Mouse (Mus musculus) myocyte (in vitro differentiated cells): ENCODE data around the gene Banf2. TPM values are rescaled to one million over a fixed set of nuclear protein-coding genes. Genes with fewer than 3 reads are reported as not detected.

Experiments used
- H3K27me3 ChIP-seq: one replicate; pipeline ENCODE4 v1.6.1; 2011; ENCODE audit not compliant: control insufficient read depth, insufficient read depth, insufficient read length
- H3K36me3 ChIP-seq: one replicate; pipeline ENCODE4 v1.6.1; 2011; ENCODE audit not compliant: control insufficient read depth, insufficient read depth
- H3K4me2 ChIP-seq: one replicate; pipeline ENCODE4 v1.6.1; 2011; ENCODE audit warnings: low read depth, control low read depth
- H3K4me3 ChIP-seq: one replicate; pipeline ENCODE4 v1.5.1; 2011; ENCODE audit warnings: mild to moderate bottlenecking, control low read depth, moderate library complexity
- H3K79me2 ChIP-seq: one replicate; pipeline ENCODE4 v1.6.1; 2011; ENCODE audit not compliant: control insufficient read depth, insufficient read depth
- H3ac ChIP-seq: one replicate; pipeline ENCODE4 v1.6.1; 2011; ENCODE audit not compliant: control insufficient read depth, insufficient read length
- CEBPB ChIP-seq: IDR thresholded peaks from 2 replicates; pipeline ENCODE4 v1.6.1; 2011; ENCODE audit warnings: mild to moderate bottlenecking, moderate library complexity; ENCODE audit not compliant: poor library complexity, insufficient read depth, severe bottlenecking
- E2F4 ChIP-seq: IDR thresholded peaks from one replicate; pipeline ENCODE4 v1.6.1; 2011; ENCODE audit warnings: mild to moderate bottlenecking, control low read depth, moderate library complexity; ENCODE audit not compliant: insufficient read depth
- MAX ChIP-seq: IDR thresholded peaks from one replicate; pipeline ENCODE4 v1.6.1; 2011; ENCODE audit warnings: low read depth, mild to moderate bottlenecking, control low read depth
- MYOD1 ChIP-seq, 3 experiments: IDR thresholded peaks; one replicate each; pipeline ENCODE4 v1.6.1; 2011; ENCODE audit warnings: control low read depth in 2 of 3, low read depth in 2 of 3, mild to moderate bottlenecking in 2 of 3, moderate library complexity in 1 of 3; ENCODE audit not compliant: insufficient read length in 2 of 3, control insufficient read depth in 1 of 3
- MYOG ChIP-seq, 3 experiments: IDR thresholded peaks; one replicate each; pipeline ENCODE4 v1.6.1; 2011; ENCODE audit warnings: control low read depth in 2 of 3, low read depth in 2 of 3, mild to moderate bottlenecking in 2 of 3; ENCODE audit not compliant: insufficient read length in 2 of 3, control insufficient read depth in 1 of 3, insufficient read depth in 1 of 3
- POLR2A ChIP-seq: IDR thresholded peaks from one replicate; pipeline ENCODE4 v1.6.1; 2011; ENCODE audit warnings: low read depth, mild to moderate bottlenecking, control low read depth, moderate library complexity; ENCODE audit not compliant: insufficient read length
- POLR2AphosphoS2 ChIP-seq: IDR thresholded peaks from one replicate; pipeline ENCODE4 v1.6.1; 2011; ENCODE audit warnings: low read depth, control low read depth; ENCODE audit not compliant: insufficient read length
- REST ChIP-seq: IDR thresholded peaks from one replicate; pipeline ENCODE4 v1.6.1; 2011; ENCODE audit warnings: mild to moderate bottlenecking, control low read depth, moderate library complexity; ENCODE audit not compliant: insufficient read depth, insufficient read length
- SRF ChIP-seq: IDR thresholded peaks from one replicate; pipeline ENCODE4 v1.6.1; 2011; ENCODE audit warnings: low read depth; ENCODE audit not compliant: control insufficient read depth, insufficient read length
- TCF12 ChIP-seq: IDR thresholded peaks from one replicate; pipeline ENCODE4 v1.6.1; 2011; ENCODE audit warnings: mild to moderate bottlenecking, control low read depth; ENCODE audit not compliant: poor library complexity, insufficient read depth, severe bottlenecking
- TCF3 ChIP-seq: IDR thresholded peaks from one replicate; pipeline ENCODE4 v1.6.1; 2011; ENCODE audit warnings: low read depth, control low read depth; ENCODE audit not compliant: insufficient read length
- USF1 ChIP-seq: IDR thresholded peaks from one replicate; pipeline ENCODE4 v1.6.1; 2011; ENCODE audit warnings: low read depth, mild to moderate bottlenecking, control low read depth, moderate library complexity
- polyA plus RNA-seq: library from polyadenylated mRNA; unstranded; fragments of >200 nt; fragmentation: generic; extraction: Trizol; gene quantifications from one replicate; pipeline ENCODE4 v1.2.1, GENCODE M21; 2012; ENCODE audit warnings: missing spikeins

Gene Banf2
- polyA plus RNA-seq, 1 experiment: not detected

GRCm38 (mm10) chr2:143991964-143992672 lies 40.7 kb upstream of the Banf2 start:
- H3K27me3 ChIP-seq: no peaks in the 10 kb centered on the region
- H3K4me3 ChIP-seq: no peak overlapping the region
- no peak overlapping the region for H3ac ChIP-seq
- no peak overlapping the region for H3K4me2 ChIP-seq
- H3K79me2 ChIP-seq: peaks cover 89% of the 10 kb centered on the region
- TF ChIP-seq USF1 (no peak), TCF12 (no peak), TCF3 (no peak), MYOD1 (IDR thresholded peaks at IDR 0.05; ENCODE audit: control insufficient read depth in 1 of 3, insufficient read length in 2 of 3, low read depth in 2 of 3) (no peak), MYOG (IDR thresholded peaks at IDR 0.05; ENCODE audit: control insufficient read depth in 1 of 3, insufficient read depth in 1 of 3, insufficient read length in 2 of 3, low read depth in 2 of 3) (no peak), POLR2AphosphoS2 (no peak), REST (no peak), CEBPB (no peak), POLR2A (no peak), SRF (no peak), MAX (no peak), E2F4 (no peak)
- peaks cover 5% of the 10 kb centered on the region for H3K36me3 ChIP-seq

- Histone ChIP-seq H3ac (no peak overlapping the region), H3K79me2 (peaks cover 91% of the 10 kb centered on the region), H3K27me3 (no peaks in the 10 kb centered on the region), H3K4me3 (no peak overlapping the region), H3K36me3 (peaks cover under 1% of the 10 kb centered on the region), H3K4me2 (no peak overlapping the region)
- TF ChIP-seq CEBPB: no peak
- TF ChIP-seq POLR2A: no peak
- no peak for TF ChIP-seq POLR2AphosphoS2
- TF ChIP-seq TCF3: no peak
- TF ChIP-seq USF1: no peak
- TF ChIP-seq REST: no peak
- no peak for TF ChIP-seq SRF
- TF ChIP-seq MAX: no peak
- no peak for TF ChIP-seq TCF12
- no peak for TF ChIP-seq E2F4
- TF ChIP-seq MYOG (IDR thresholded peaks at IDR 0.05; ENCODE audit: control insufficient read depth in 1 of 3, insufficient read depth in 1 of 3, insufficient read length in 2 of 3, low read depth in 2 of 3): no peak
Observed at GRCm38 (mm10) chr2:143992977-143993376, 39.9 kb upstream of the Banf2 start.

- H3K36me3 ChIP-seq: peaks cover 13% of the 10 kb centered on the region
- H3K4me2 ChIP-seq: no peak overlapping the region
- peaks cover 100% of the 10 kb centered on the region for H3K79me2 ChIP-seq
- no peak overlapping the region for H3ac ChIP-seq
- H3K4me3 ChIP-seq: no peak overlapping the region
- no peak for TF ChIP-seq MYOG (IDR thresholded peaks at IDR 0.05; ENCODE audit: control insufficient read depth in 1 of 3, insufficient read depth in 1 of 3, insufficient read length in 2 of 3, low read depth in 2 of 3)
- TF ChIP-seq POLR2AphosphoS2: no peak
- no peak for TF ChIP-seq SRF
- no peak for TF ChIP-seq E2F4
- no peak for TF ChIP-seq MYOD1 (IDR thresholded peaks at IDR 0.05; ENCODE audit: control insufficient read depth in 1 of 3, insufficient read length in 2 of 3, low read depth in 2 of 3)
- TF ChIP-seq CEBPB: no peak
- no peak for TF ChIP-seq TCF12
- TF ChIP-seq USF1: no peak
- no peak for TF ChIP-seq MAX
- no peak for TF ChIP-seq POLR2A
- no peak for TF ChIP-seq TCF3
- TF ChIP-seq REST: no peak
- no peaks in the 10 kb centered on the region for H3K27me3 ChIP-seq
Observed at GRCm38 (mm10) chr2:144002229-144002984, 30.5 kb upstream of the Banf2 start.

- TF ChIP-seq USF1 (peak; percentile 50), MYOD1 (IDR thresholded peaks at IDR 0.05; ENCODE audit: control insufficient read depth in 1 of 3, insufficient read length in 2 of 3, low read depth in 2 of 3) (no peak)
- Histone ChIP-seq H3ac (no peak overlapping the region), H3K4me2 (no peak overlapping the region), H3K36me3 (peaks cover 7% of the 10 kb centered on the region), H3K27me3 (no peaks in the 10 kb centered on the region), H3K4me3 (no peak overlapping the region), H3K79me2 (peaks cover 100% of the 10 kb centered on the region)
Observed at GRCm38 (mm10) chr2:144003544-144003943, 29.3 kb upstream of the Banf2 start.
